Mouse (Mus musculus): Measurements from ENCODE around the gene Jsrp1. TPM values are rescaled to one million over a fixed set of nuclear protein-coding genes. Genes with fewer than 3 reads are reported as not detected.
A peak's percentile ranks its signal among the peaks of the same experiment; 100 is the strongest.

Jsrp1 gene
- polyA plus RNA-seq, 1 experiment from 2014 or later, result 2.2 TPM

GRCm38 (mm10) chr10:80784871-80785270, 28.4 kb downstream of the Jsrp1 start:
- 90% methylated on average over 12 of the region's 12 CpGs for WGBS
- H3K4me3 ChIP-seq, result no peak overlapping the region
- peaks cover 99% of the 10 kb centered on the region for H3K36me3 ChIP-seq
- no peaks in the 10 kb centered on the region for H3K27me3 ChIP-seq
- no peaks in the 10 kb centered on the region for H3K4me1 ChIP-seq
- H3K9ac ChIP-seq, result no peak overlapping the region
- H3K4me2 ChIP-seq, result no peak overlapping the region
- no peak overlapping the region for H3K27ac ChIP-seq
- no peak for ATAC-seq (ENCODE audit: insufficient number of reproducible peaks, insufficient read depth, low FRiP score, low TSS enrichment, low read depth)
- H3K9me3 ChIP-seq, result no peaks in the 10 kb centered on the region

DNA sequence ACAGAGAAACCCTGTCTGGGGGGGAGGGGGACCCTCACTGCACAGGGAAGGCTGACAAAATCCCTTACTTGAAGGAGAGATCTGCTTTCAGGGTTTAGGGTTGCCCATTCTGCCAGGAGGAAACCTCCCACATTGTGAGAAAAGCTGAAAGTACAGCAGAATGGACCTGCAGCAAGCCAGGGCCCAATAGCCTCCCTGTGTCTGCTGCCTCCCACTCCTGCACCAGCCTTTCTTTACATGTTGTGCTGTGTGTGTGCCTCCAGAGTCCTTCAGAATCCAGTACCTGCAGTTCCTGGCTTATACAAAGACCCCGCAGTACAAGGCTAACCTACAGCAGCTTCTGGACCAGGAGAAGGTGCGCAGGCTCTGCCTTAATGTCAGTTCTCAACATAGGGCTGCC, 29.0 kb downstream of the Jsrp1 start:
- H3K4me3 ChIP-seq, result no peak overlapping the region
- WGBS, result 91% methylated on average over 2 of the region's 2 CpGs
- ATAC-seq (ENCODE audit: insufficient number of reproducible peaks, insufficient read depth, low FRiP score, low TSS enrichment, low read depth), result no peak
- no peak overlapping the region for H3K27ac ChIP-seq
- peaks cover 100% of the 10 kb centered on the region for H3K36me3 ChIP-seq
- H3K9ac ChIP-seq, result no peak overlapping the region
- H3K4me1 ChIP-seq, result no peaks in the 10 kb centered on the region
- no peaks in the 10 kb centered on the region for H3K27me3 ChIP-seq
- H3K4me2 ChIP-seq, result no peak overlapping the region
- H3K9me3 ChIP-seq, result no peaks in the 10 kb centered on the region

DNA sequence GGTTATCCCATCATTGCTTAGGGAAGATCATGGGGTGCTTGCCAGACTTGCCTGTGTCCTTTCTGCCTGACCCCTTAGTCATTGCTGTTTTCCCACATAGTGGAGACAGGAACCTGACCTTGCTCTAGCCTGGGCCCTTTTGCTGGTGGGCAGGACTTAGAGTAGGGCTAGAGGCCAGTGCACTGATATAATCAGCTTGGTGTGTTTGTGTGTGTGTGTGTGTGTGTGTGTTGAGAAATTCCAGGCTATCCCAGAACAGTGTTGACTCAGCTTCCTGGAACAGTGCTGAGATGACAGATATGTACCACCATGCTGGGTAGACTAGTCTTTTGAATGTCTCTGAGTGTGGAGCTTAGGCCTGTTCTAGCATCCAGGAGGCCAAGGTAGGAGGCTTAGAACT, 33.7 kb downstream of the Jsrp1 start:
- no peak for ATAC-seq (ENCODE audit: insufficient number of reproducible peaks, insufficient read depth, low FRiP score, low TSS enrichment, low read depth)
- no peaks in the 10 kb centered on the region for H3K9me3 ChIP-seq
- peaks cover 3% of the 10 kb centered on the region for H3K4me1 ChIP-seq
- H3K27ac ChIP-seq, result no peak overlapping the region
- H3K4me3 ChIP-seq, result no peak overlapping the region
- no peaks in the 10 kb centered on the region for H3K27me3 ChIP-seq
- H3K9ac ChIP-seq, result no peak overlapping the region
- H3K4me2 ChIP-seq, result no peak overlapping the region
- peaks cover 99% of the 10 kb centered on the region for H3K36me3 ChIP-seq

DNA sequence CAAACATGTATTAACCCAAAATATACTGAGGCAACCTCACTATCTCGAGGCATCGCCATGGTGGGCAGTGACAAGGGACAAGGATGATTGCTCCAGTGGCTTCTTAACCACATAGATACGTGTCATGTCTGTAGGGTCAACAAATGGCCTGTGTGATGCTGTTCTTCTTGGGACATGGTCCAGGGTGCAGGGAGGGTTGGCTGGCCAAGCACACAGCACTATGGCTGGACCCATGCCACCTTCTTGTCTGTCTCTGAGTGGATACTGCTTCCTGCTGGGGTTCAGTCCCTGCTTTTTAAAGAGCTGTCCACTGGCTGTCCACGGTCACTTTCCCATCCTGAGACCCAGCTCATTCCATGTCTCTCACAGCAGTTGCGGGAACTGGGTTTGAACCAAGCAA, 36.2 kb downstream of the Jsrp1 start:
- peaks cover 99% of the 10 kb centered on the region for H3K36me3 ChIP-seq
- WGBS, result 92% methylated on average over 5 of the region's 5 CpGs
- H3K9ac ChIP-seq, result no peak overlapping the region
- H3K4me1 ChIP-seq, result peaks cover 19% of the 10 kb centered on the region
- no peak overlapping the region for H3K4me2 ChIP-seq
- H3K27ac ChIP-seq, result no peak overlapping the region
- no peaks in the 10 kb centered on the region for H3K9me3 ChIP-seq
- ATAC-seq (ENCODE audit: insufficient number of reproducible peaks, insufficient read depth, low FRiP score, low TSS enrichment, low read depth), result no peak
- no peaks in the 10 kb centered on the region for H3K27me3 ChIP-seq
- no peak overlapping the region for H3K4me3 ChIP-seq

- Histone ChIP-seq H3K27me3 (no peaks in the 10 kb centered on the region), H3K27ac (no peak overlapping the region), H3K9me3 (no peaks in the 10 kb centered on the region), H3K36me3 (peaks cover 99% of the 10 kb centered on the region), H3K9ac (peak overlapping the region; percentile 40; the same call in 1 of the 2 replicates), H3K4me3 (no peak overlapping the region), H3K4me2 (no peak overlapping the region), H3K4me1 (peaks cover 19% of the 10 kb centered on the region)
- WGBS, result 83% methylated on average over 6 of the region's 6 CpGs
- ATAC-seq (ENCODE audit: insufficient number of reproducible peaks, insufficient read depth, low FRiP score, low TSS enrichment, low read depth), result no peak
Observed at GRCm38 (mm10) chr10:80776358-80776869, 36.9 kb downstream of the Jsrp1 start.

DNA sequence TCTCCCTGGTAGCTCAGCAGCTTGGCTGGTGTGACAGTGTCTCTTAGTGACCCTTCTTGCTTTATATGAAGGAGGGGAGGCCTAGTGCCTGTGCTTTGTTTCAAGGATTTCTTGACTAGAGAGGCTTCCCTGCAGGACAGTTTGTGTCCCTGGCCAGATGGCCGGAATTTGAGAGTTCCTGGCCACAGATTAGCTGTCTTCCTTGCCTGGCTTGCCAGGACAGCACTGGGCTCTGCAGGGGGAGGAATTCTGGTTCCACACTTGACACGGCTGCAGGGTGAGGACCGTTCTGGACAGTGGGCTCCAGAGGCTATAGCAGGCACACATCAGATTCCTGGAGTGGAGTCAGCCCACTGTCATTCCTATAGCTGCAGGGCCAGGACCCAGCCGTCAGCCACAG, 37.6 kb downstream of the Jsrp1 start:
- peak overlapping the region; percentile 40; the same call in 1 of the 2 replicates for H3K9ac ChIP-seq
- no peak for ATAC-seq (ENCODE audit: insufficient number of reproducible peaks, insufficient read depth, low FRiP score, low TSS enrichment, low read depth)
- peaks cover 19% of the 10 kb centered on the region for H3K4me1 ChIP-seq
- peaks cover 99% of the 10 kb centered on the region for H3K36me3 ChIP-seq
- H3K27ac ChIP-seq, result no peak overlapping the region
- no peaks in the 10 kb centered on the region for H3K9me3 ChIP-seq
- H3K4me2 ChIP-seq, result no peak overlapping the region
- WGBS, result 83% methylated on average over 4 of the region's 4 CpGs
- no peaks in the 10 kb centered on the region for H3K27me3 ChIP-seq
- no peak overlapping the region for H3K4me3 ChIP-seq

DNA sequence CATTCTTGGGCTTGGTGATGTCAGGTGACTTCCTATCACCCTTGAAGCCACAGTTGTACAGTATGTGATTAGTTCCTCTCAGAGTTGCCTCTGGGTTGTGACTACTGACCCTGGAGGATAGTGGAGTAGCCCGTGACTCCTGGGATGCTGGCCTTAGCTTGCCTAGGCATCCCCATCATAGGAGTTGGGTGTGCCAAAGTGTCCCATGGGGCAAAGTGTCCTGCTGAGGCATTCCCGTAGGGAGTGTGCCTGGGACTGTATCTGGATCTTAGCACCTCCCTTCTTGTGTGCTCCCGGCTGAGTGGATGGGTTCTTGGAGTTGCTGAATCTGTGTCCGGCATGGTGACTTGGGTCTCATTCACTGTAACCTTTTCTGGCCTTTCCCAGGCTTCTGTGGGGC, 38.3 kb downstream of the Jsrp1 start:
- WGBS, result 90% methylated on average over 4 of the region's 4 CpGs
- Histone ChIP-seq H3K4me3 (no peak overlapping the region), H3K27me3 (no peaks in the 10 kb centered on the region), H3K27ac (no peak overlapping the region; the same call in 1 of the 2 replicates), H3K36me3 (peaks cover 99% of the 10 kb centered on the region), H3K4me1 (peaks cover 19% of the 10 kb centered on the region), H3K9ac (peak overlapping the region; percentile 54), H3K9me3 (no peaks in the 10 kb centered on the region), H3K4me2 (no peak overlapping the region; the same call in 1 of the 2 replicates)
- ATAC-seq (ENCODE audit: insufficient number of reproducible peaks, insufficient read depth, low FRiP score, low TSS enrichment, low read depth), result 0 out of 2 replicates have a peak, but pooled peaks have one; percentile 8

GRCm38 (mm10) chr10:80774549-80774948, 38.7 kb downstream of the Jsrp1 start:
- Histone ChIP-seq H3K4me2 (peak overlapping the region; percentile 18; the same call in 1 of the 2 replicates), H3K27ac (peak overlapping the region; percentile 76), H3K36me3 (peaks cover 99% of the 10 kb centered on the region), H3K27me3 (no peaks in the 10 kb centered on the region), H3K4me1 (peaks cover 19% of the 10 kb centered on the region), H3K9me3 (no peaks in the 10 kb centered on the region), H3K4me3 (no peak overlapping the region), H3K9ac (peak overlapping the region; percentile 54)
- 18% methylated on average over 2 of the region's 2 CpGs for WGBS
- peak; percentile 75 for ATAC-seq (ENCODE audit: insufficient number of reproducible peaks, insufficient read depth, low FRiP score, low TSS enrichment, low read depth)

GRCm38 (mm10) chr10:80773816-80774215, 39.5 kb downstream of the Jsrp1 start:
- no peak for ATAC-seq (ENCODE audit: insufficient number of reproducible peaks, insufficient read depth, low FRiP score, low TSS enrichment, low read depth)
- H3K27me3 ChIP-seq, result no peaks in the 10 kb centered on the region
- WGBS, result 79% methylated on average over 5 of the region's 5 CpGs
- peak overlapping the region; percentile 76 for H3K27ac ChIP-seq
- H3K36me3 ChIP-seq, result peaks cover 99% of the 10 kb centered on the region
- peak overlapping the region; percentile 54 for H3K9ac ChIP-seq
- H3K4me3 ChIP-seq, result no peak overlapping the region
- H3K4me1 ChIP-seq, result peaks cover 19% of the 10 kb centered on the region
- H3K9me3 ChIP-seq, result no peaks in the 10 kb centered on the region
- H3K4me2 ChIP-seq, result no peak overlapping the region

DNA sequence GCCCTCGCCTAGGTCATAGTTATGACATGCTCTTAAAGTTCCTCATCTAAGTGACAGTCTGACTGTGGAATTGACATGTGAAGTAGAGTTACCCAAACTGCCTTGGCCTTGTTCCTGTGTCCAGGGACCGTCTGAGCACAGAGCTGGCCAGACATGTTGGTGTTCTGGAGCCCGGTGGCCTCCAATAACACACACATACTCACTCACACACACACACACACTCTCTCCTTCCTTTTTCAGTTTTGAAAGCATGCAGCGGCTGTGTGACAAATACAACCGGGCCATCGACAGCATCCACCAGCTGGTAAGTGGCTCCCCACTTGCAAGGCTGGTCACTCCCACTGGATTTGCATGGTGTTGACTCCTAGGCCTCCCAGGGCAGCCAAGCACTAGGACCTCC, 44.9 kb downstream of the Jsrp1 start:
- Histone ChIP-seq H3K36me3 (peaks cover 87% of the 10 kb centered on the region), H3K27me3 (no peaks in the 10 kb centered on the region), H3K4me1 (peaks cover 6% of the 10 kb centered on the region), H3K4me2 (no peak overlapping the region), H3K27ac (no peak overlapping the region), H3K4me3 (no peak overlapping the region), H3K9me3 (no peaks in the 10 kb centered on the region), H3K9ac (no peak overlapping the region)
- ATAC-seq (ENCODE audit: insufficient number of reproducible peaks, insufficient read depth, low FRiP score, low TSS enrichment, low read depth), result no peak
- 91% methylated on average over 6 of the region's 6 CpGs for WGBS

- no peak for ATAC-seq (ENCODE audit: insufficient number of reproducible peaks, insufficient read depth, low FRiP score, low TSS enrichment, low read depth)
- H3K4me1 ChIP-seq, result peaks cover 9% of the 10 kb centered on the region; the same call in 1 of the 2 replicates
- WGBS, result 71% methylated on average over 10 of the region's 10 CpGs
- no peak overlapping the region for H3K4me3 ChIP-seq
- H3K9me3 ChIP-seq, result no peaks in the 10 kb centered on the region
- H3K27ac ChIP-seq, result no peak overlapping the region
- H3K36me3 ChIP-seq, result peaks cover 70% of the 10 kb centered on the region
- no peak overlapping the region for H3K9ac ChIP-seq
- H3K4me2 ChIP-seq, result no peak overlapping the region
- no peaks in the 10 kb centered on the region for H3K27me3 ChIP-seq
Observed at GRCm38 (mm10) chr10:80766161-80766815, 47.0 kb downstream of the Jsrp1 start.

DNA sequence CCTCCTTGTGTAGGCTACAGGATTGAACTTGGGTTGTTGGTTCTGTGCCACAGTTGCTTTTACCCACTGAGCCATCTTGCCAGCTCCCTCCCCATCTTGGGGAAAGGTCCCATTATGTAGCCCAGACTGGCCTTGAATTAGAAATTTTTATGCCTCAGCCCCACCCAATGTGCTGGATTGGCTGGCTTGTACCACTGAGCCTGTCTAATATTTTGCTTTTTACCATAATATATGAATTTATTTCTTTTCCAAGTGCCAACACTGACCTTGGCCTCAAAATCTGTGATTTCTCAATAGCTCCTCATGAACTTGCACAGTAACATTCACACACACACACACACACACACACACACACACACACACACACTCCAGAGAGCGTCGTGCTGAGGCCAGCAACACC, 47.6 kb downstream of the Jsrp1 start:
- no peaks in the 10 kb centered on the region for H3K27me3 ChIP-seq
- H3K36me3 ChIP-seq, result peaks cover 65% of the 10 kb centered on the region
- WGBS, result 71% methylated on average over 2 of the region's 2 CpGs
- H3K9ac ChIP-seq, result no peak overlapping the region
- H3K4me2 ChIP-seq, result no peak overlapping the region
- no peak overlapping the region for H3K4me3 ChIP-seq
- no peak for ATAC-seq (ENCODE audit: insufficient number of reproducible peaks, insufficient read depth, low FRiP score, low TSS enrichment, low read depth)
- H3K4me1 ChIP-seq, result peaks cover 10% of the 10 kb centered on the region; the same call in 1 of the 2 replicates
- H3K27ac ChIP-seq, result no peak overlapping the region
- H3K9me3 ChIP-seq, result no peaks in the 10 kb centered on the region
